Mouse (Mus musculus): ENCODE data around the gene Gad2. TPM values are rescaled to one million over a fixed set of nuclear protein-coding genes. Genes with fewer than 3 reads are reported as not detected.

Gad2 gene
- polyA plus RNA-seq, 1 experiment from 2014 or later, result 0.03 TPM

DNA sequence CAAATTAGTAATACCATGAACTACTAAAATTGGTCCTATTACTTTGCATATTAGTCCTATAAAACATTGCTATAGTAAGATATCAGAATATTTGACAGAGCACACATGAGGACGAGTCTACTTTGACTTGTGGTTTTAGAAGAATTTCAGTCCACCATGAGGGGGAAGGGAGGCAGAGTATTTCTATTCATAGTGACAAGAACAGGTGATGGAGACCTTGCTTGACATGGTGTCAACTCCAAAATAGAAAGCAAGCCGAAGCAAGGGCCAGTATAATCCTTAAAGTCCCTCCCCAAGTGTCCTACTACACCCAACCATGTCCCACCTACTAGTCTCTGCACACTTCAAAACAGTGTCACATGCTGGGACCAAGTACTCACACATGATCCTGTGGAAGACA, 114.1 kb downstream of the Gad2 start:
- Histone ChIP-seq H3K9ac (no peak overlapping the region), H3K4me1 (replicated peaks) (no peaks in the 10 kb centered on the region), H3K4me3 (replicated peaks) (no peak overlapping the region), H3K27me3 (no peaks in the 10 kb centered on the region), H3K36me3 (no peaks in the 10 kb centered on the region), H3K4me2 (no peak overlapping the region), H3K9me3 (replicated peaks) (no peaks in the 10 kb centered on the region), H3K27ac (no peak overlapping the region)
- no peak for ATAC-seq (ENCODE audit: low read depth)
- WGBS (ENCODE audit: insufficient replicate concordance), result 47% methylated on average over 2 of the region's 2 CpGs
- no peak for DNase-seq

DNA sequence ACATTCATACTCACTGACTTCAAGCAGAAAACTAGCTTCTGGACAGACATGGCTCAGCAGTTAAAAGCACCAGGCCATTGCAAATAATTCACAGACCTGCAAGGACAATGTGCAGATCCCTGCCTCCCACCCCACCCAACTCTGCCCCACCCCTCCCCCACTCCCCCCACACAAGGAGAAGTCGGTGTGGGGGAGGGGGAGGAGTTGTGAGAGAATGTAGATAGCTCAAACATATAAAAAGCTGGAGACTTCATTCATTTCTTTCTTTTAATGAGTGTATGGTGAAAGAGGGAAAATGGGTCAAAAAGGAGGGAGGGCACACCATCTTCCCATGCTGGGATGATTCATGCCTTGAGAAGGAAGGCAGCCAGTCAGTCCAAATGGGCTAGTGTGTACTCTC, 117.4 kb downstream of the Gad2 start:
- WGBS (ENCODE audit: insufficient replicate concordance), result 50% methylated on average over 1 of the region's 1 CpGs
- no peak overlapping the region for H3K27ac ChIP-seq
- ATAC-seq (ENCODE audit: low read depth) (no peak), DNase-seq (no peak)
- H3K27me3 ChIP-seq, result no peaks in the 10 kb centered on the region; the same call in none of the 2 replicates
- no peak overlapping the region for H3K9ac ChIP-seq
- no peak overlapping the region for H3K4me2 ChIP-seq
- no peaks in the 10 kb centered on the region for H3K36me3 ChIP-seq
- no peak overlapping the region for H3K4me3 ChIP-seq (replicated peaks)
- no peaks in the 10 kb centered on the region for H3K9me3 ChIP-seq (replicated peaks)
- H3K4me1 ChIP-seq (replicated peaks), result no peaks in the 10 kb centered on the region

DNA sequence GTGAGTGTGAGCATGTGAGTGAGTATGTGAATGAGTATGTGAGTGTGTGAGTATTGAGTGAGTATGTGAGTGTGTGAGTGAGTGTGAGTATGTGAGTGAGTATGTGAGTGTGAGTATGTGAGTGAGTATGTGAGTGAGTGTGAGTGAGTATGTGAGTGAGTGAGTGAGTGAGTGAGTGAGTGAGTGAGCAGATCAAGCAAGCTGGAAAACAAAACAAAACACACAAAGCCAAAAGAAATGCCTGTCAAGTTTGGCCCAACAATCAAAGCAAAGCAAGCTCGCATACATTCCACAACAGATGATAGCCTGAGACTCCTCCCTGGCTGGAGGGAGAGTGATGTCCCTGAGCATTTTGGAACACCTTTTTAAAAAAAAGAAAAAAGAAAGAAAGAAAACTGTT, 118.4 kb downstream of the Gad2 start:
- no peak for ATAC-seq (ENCODE audit: low read depth)
- H3K9me3 ChIP-seq (replicated peaks), result no peaks in the 10 kb centered on the region
- no peak overlapping the region for H3K27ac ChIP-seq
- H3K4me2 ChIP-seq, result no peak overlapping the region
- no peak overlapping the region for H3K9ac ChIP-seq
- no peak for DNase-seq
- H3K36me3 ChIP-seq, result no peaks in the 10 kb centered on the region
- peaks cover under 1% of the 10 kb centered on the region for H3K27me3 ChIP-seq
- no peak overlapping the region for H3K4me3 ChIP-seq (replicated peaks)
- no peaks in the 10 kb centered on the region for H3K4me1 ChIP-seq (replicated peaks)
- 60% methylated on average over 1 of the region's 1 CpGs for WGBS (ENCODE audit: insufficient replicate concordance)

DNA sequence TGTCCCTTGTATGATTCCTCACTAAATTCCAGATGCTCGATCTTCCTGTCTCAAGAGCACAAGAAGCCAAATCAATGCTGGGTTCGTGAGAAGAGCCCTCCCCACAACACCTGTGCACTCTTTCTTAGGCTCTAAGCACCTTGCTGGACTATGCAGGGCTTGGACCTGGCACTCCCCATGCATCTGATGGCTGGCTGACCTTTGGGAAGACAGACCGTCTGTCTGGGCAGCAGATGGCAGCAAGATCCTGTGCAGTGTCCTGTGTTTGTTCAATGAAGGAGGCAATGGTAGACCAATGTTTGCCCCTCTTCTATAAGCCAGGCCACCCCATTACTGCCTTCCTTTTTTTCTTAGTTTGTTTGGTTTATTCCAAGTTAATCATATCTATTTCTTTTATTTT, 119.2 kb downstream of the Gad2 start:
- no peak overlapping the region for H3K4me3 ChIP-seq (replicated peaks)

More for the DNA sequence above, 119.2 kb downstream of the Gad2 start:
- DNase-seq, result no peak
- H3K9ac ChIP-seq, result no peak overlapping the region
- peaks cover 7% of the 10 kb centered on the region for H3K27me3 ChIP-seq
- no peak overlapping the region for H3K4me2 ChIP-seq
- no peaks in the 10 kb centered on the region for H3K36me3 ChIP-seq
- H3K9me3 ChIP-seq (replicated peaks), result no peaks in the 10 kb centered on the region
- no peak for ATAC-seq (ENCODE audit: low read depth)
- no peak overlapping the region for H3K27ac ChIP-seq
- no peaks in the 10 kb centered on the region for H3K4me1 ChIP-seq (replicated peaks)
- WGBS (ENCODE audit: insufficient replicate concordance), result 47% methylated on average over 3 of the region's 3 CpGs

Small RNAs within 50 kb of the gene (microRNA-seq; reads per million reads assigned to microRNA genes)
- not detected for gene Gm23636
- gene Mir3967, result not detected

Other genes with a start within 250 kb of the Gad2 start
- 15.1 and 17.2 TPM in 2 replicates for gene Apbb1ip, start 151.9 kb downstream of the Gad2 start, polyA plus RNA-seq (2015; fragmentation: Nextera tagmentation; extraction: Ambion mirVana)

All from liver, embryonic 13.5 days (tissue).